Mouse (Mus musculus) limb, embryonic 15.5 days (tissue): ENCODE measurements around the gene Wdr35. TPM values are rescaled to one million over a fixed set of nuclear protein-coding genes. Genes with fewer than 3 reads are reported as not detected.

Experiments used
- ATAC-seq: fragments of 200-750 bp; cut with Nextera tagmentation; 2 replicates; pipeline ENCODE4 v1.8.0; 2017; ENCODE audit warnings: low read depth, moderate TSS enrichment; ENCODE audit not compliant: insufficient number of reproducible peaks, low FRiP score, low TSS enrichment
- H3K27ac ChIP-seq: fragments of 300-500 bp; sonication (generic); 2 replicates; pipeline ENCODE4 v1.5.1; 2015; ENCODE audit warnings: moderate library complexity, mild to moderate bottlenecking, inconsistent platforms
- H3K27me3 ChIP-seq: fragments of 300-500 bp; sonication (generic); 2 replicates; pipeline ENCODE4 v1.6.1; 2015; ENCODE audit warnings: inconsistent platforms
- H3K36me3 ChIP-seq: fragments of 300-500 bp; sonication (generic); 2 replicates; pipeline ENCODE4 v1.6.1; 2015; ENCODE audit warnings: inconsistent platforms
- H3K4me1 ChIP-seq: fragments of 300-500 bp; sonication (generic); 2 replicates; pipeline ENCODE4 v1.6.1; 2015; ENCODE audit warnings: inconsistent platforms
- H3K4me2 ChIP-seq: fragments of 300-500 bp; sonication (generic); 2 replicates; pipeline ENCODE4 v1.6.1; 2015; ENCODE audit warnings: mild to moderate bottlenecking, inconsistent platforms
- H3K4me3 ChIP-seq: fragments of 300-500 bp; sonication (generic); 2 replicates; pipeline ENCODE4 v1.5.1; 2015; ENCODE audit warnings: mild to moderate bottlenecking, inconsistent platforms
- H3K9ac ChIP-seq: fragments of 300-500 bp; sonication (generic); 2 replicates; pipeline ENCODE4 v1.6.1; 2015; ENCODE audit warnings: inconsistent platforms
- H3K9me3 ChIP-seq: fragments of 300-500 bp; sonication (generic); 2 replicates; pipeline ENCODE4 v1.6.1; 2016; ENCODE audit warnings: inconsistent platforms
- WGBS: fragments of 180-500 bp; shearing (Covaris S2); methylation state at CpG from one replicate; pipeline ENCODE4 v1.1.7; 2015; 5-methylcytosine and 5-hydroxymethylcytosine counted together
- polyA plus RNA-seq: library from polyadenylated mRNA; unstranded; fragments of >200 nt; fragmentation: Nextera tagmentation; extraction: Ambion mirVana; gene quantifications from 2 replicates; pipeline ENCODE4 v1.2.1, GENCODE M21; 2015

Wdr35 gene
- polyA plus RNA-seq, 1 experiment from 2014 or later = 20.2 TPM

GRCm38 (mm10) chr12:9055269-9055668 is 81.6 kb downstream of the Wdr35 start:
- Histone ChIP-seq H3K9me3 (no peaks in the 10 kb centered on the region), H3K27me3 (no peaks in the 10 kb centered on the region), H3K27ac (no peak overlapping the region), H3K9ac (no peak overlapping the region), H3K4me1 (peaks cover 15% of the 10 kb centered on the region), H3K4me2 (no peak overlapping the region), H3K36me3 (no peaks in the 10 kb centered on the region), H3K4me3 (no peak overlapping the region)
- 59% methylated on average over 11 of the region's 11 CpGs for WGBS
- ATAC-seq = no peak

GRCm38 (mm10) chr12:9059502-9059901 is 85.8 kb downstream of the Wdr35 start:
- H3K36me3 ChIP-seq = no peaks in the 10 kb centered on the region
- peak overlapping the region; percentile 33; the same call in 1 of the 2 replicates for H3K27ac ChIP-seq
- H3K9me3 ChIP-seq = no peaks in the 10 kb centered on the region
- H3K4me1 ChIP-seq = peaks cover 9% of the 10 kb centered on the region; the same call in 1 of the 2 replicates
- ATAC-seq = no peak
- WGBS = 63% methylated on average over 3 of the region's 3 CpGs
- H3K4me3 ChIP-seq = no peak overlapping the region
- no peaks in the 10 kb centered on the region for H3K27me3 ChIP-seq
- no peak overlapping the region for H3K9ac ChIP-seq
- H3K4me2 ChIP-seq = no peak overlapping the region

- H3K9me3 ChIP-seq = no peaks in the 10 kb centered on the region
- no peak for ATAC-seq
Observed at GRCm38 (mm10) chr12:9059965-9060364, 86.3 kb downstream of the Wdr35 start.

GRCm38 (mm10) chr12:9063611-9064010 is 89.9 kb downstream of the Wdr35 start:
- H3K9ac ChIP-seq = no peak overlapping the region
- no peaks in the 10 kb centered on the region for H3K36me3 ChIP-seq
- H3K9me3 ChIP-seq = no peaks in the 10 kb centered on the region
- 52% methylated on average over 6 of the region's 6 CpGs for WGBS
- no peaks in the 10 kb centered on the region for H3K27me3 ChIP-seq
- no peak for ATAC-seq
- H3K27ac ChIP-seq = no peak overlapping the region
- peaks cover 7% of the 10 kb centered on the region; the same call in 1 of the 2 replicates for H3K4me1 ChIP-seq
- H3K4me3 ChIP-seq = no peak overlapping the region
- H3K4me2 ChIP-seq = no peak overlapping the region

More at GRCm38 (mm10) chr12:9059965-9060364, 86.3 kb downstream of the Wdr35 start:
- H3K4me2 ChIP-seq = no peak overlapping the region
- H3K4me3 ChIP-seq = no peak overlapping the region
- WGBS = 76% methylated on average over 9 of the region's 9 CpGs
- peak overlapping the region; percentile 33; the same call in 1 of the 2 replicates for H3K27ac ChIP-seq
- no peaks in the 10 kb centered on the region for H3K27me3 ChIP-seq
- no peak overlapping the region for H3K9ac ChIP-seq
- peaks cover 9% of the 10 kb centered on the region; the same call in 1 of the 2 replicates for H3K4me1 ChIP-seq
- no peaks in the 10 kb centered on the region for H3K36me3 ChIP-seq

DNA sequence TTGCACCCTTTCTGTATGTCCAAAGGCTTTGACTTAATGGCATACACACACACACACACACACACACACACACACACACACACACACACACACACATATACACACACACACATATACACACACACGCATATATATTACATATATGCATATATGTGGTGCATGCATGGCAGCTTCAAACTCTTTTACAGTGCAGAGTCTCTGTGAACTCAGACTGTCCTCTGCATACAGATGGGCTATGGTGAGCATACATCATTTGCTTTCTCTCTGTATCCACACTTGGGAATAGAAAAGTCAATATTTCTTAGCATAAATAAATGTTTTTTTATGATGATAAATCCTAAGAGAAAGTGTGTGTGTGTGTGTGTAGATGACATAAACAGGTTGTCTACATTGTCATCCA is 97.4 kb downstream of the Wdr35 start:
- no peaks in the 10 kb centered on the region for H3K9me3 ChIP-seq

GRCm38 (mm10) chr12:9071493-9071892 is 97.8 kb downstream of the Wdr35 start:
- H3K4me2 ChIP-seq = no peak overlapping the region
- H3K9ac ChIP-seq = no peak overlapping the region
- H3K4me1 ChIP-seq = no peaks in the 10 kb centered on the region
- 28% methylated on average over 4 of the region's 4 CpGs for WGBS
- no peak for ATAC-seq
- H3K4me3 ChIP-seq = no peak overlapping the region
- H3K36me3 ChIP-seq = no peaks in the 10 kb centered on the region
- no peaks in the 10 kb centered on the region for H3K9me3 ChIP-seq
- H3K27me3 ChIP-seq = no peaks in the 10 kb centered on the region
- no peak overlapping the region for H3K27ac ChIP-seq

More for the DNA sequence above, 97.4 kb downstream of the Wdr35 start:
- no peak for ATAC-seq
- Histone ChIP-seq H3K9ac (no peak overlapping the region), H3K4me2 (no peak overlapping the region), H3K27me3 (no peaks in the 10 kb centered on the region), H3K36me3 (no peaks in the 10 kb centered on the region), H3K4me3 (no peak overlapping the region), H3K4me1 (no peaks in the 10 kb centered on the region), H3K27ac (no peak overlapping the region)
- WGBS = 88% methylated on average over 1 of the region's 1 CpGs

DNA sequence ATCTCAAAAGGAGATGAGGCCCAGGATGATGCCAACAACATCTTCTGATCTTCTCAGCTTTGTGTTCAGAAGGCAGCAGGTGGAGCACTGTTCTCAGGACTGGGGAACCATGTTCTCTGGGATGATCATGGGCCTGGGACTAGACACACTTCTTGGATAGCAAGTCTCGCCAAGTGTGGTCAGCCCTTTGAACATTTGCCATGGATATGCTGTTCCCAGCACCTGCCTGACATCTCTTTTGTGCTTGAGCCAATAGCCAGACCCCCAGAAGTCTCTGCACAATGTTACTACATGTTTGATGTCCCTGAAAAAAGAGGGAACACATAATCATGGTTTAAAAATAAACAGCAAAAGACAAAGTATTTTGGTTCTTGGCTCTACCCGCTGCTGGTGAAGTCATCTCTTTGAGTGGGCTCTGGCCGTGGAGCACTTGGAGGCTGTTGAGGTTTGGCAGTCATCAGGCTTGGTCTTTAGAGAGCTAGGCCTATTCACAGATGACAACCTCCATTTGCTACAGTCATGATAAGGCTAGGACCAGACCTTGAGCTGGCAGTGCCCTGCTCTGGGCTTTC is 103.9 kb downstream of the Wdr35 start:
- ATAC-seq = no peak
- no peak overlapping the region for H3K4me2 ChIP-seq
- no peaks in the 10 kb centered on the region for H3K4me1 ChIP-seq
- H3K9ac ChIP-seq = no peak overlapping the region
- no peaks in the 10 kb centered on the region for H3K9me3 ChIP-seq
- H3K36me3 ChIP-seq = no peaks in the 10 kb centered on the region
- H3K4me3 ChIP-seq = no peak overlapping the region
- H3K27me3 ChIP-seq = no peaks in the 10 kb centered on the region
- WGBS = 88% methylated on average over 3 of the region's 3 CpGs
- H3K27ac ChIP-seq = no peak overlapping the region

Other genes starting within 250 kb of the Wdr35 start
- 285 and 309 TPM in 2 replicates for gene Sdc1, start 202.6 kb upstream of the Wdr35 start, polyA plus RNA-seq
- 513 and 549 TPM in 2 replicates for gene Laptm4a, start 52.2 kb upstream of the Wdr35 start, polyA plus RNA-seq
- 62.4 and 62.7 TPM in 2 replicates for gene Matn3, start 26.0 kb upstream of the Wdr35 start, polyA plus RNA-seq
- gene Ttc32, start 56.1 kb downstream of the Wdr35 start, polyA plus RNA-seq = 14.4 and 16.6 TPM in 2 replicates